Mouse (Mus musculus): ENCODE results near the gene Nanos1.
A peak's percentile ranks its signal among the peaks of the same experiment; 100 is the strongest.

The Nanos1 gene

GRCm38 (mm10) chr19:60788214-60788960 lies 32.6 kb downstream of the Nanos1 start:
- no peak for DNase-seq (ENCODE audit: low read depth, low spot score)

DNA sequence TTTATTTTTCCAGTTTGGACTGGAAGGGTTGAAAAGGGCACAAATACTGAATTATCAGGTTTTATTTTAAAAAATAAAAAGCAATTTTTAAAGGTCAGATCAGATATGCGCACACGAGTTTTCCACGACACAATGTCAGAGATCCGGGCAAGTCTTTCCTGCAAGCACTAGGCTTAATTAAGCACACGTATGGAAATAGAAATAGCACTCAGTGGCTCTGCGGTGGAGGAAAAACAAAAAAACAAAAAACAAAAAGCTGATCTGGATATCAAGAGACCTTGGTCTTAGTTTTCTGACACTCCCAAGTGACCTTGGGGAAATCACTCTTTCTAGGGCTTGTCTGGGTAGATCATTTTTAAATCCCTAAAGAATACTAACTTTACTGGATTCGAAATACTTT lies 33.7 kb downstream of the Nanos1 start:
- no peak for DNase-seq (ENCODE audit: low read depth, low spot score)

DNA sequence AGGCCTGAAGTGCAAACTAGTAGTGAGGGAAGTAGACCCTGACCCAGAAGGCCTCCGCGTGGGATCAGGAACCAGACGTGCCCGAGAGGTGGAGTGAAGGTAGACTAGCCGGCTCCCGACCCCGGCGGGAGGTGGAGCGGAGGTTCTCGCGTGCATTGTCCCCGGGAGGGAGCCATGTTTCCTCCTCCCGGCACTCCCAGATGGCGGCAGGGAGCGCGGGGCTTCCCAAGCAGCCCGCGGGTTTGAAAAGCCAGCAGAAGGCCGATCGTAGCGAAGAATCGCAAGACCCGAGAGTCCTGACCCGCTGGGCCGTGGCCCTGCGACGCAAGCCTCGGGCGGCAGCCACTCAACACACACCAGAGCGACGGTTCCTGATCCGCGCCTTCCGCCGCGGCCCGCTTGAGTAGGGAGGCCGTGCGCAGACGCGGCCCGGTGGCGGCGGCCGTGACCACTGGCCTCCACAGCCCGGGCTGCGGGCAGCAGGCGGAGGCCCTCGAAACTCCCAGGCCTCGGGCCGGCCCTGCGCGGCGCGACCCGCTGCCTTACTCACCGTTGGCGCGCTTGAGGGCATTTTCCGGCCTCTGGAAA lies 34.2 kb downstream of the Nanos1 start:
- no peak for DNase-seq (ENCODE audit: low read depth, low spot score)

DNA sequence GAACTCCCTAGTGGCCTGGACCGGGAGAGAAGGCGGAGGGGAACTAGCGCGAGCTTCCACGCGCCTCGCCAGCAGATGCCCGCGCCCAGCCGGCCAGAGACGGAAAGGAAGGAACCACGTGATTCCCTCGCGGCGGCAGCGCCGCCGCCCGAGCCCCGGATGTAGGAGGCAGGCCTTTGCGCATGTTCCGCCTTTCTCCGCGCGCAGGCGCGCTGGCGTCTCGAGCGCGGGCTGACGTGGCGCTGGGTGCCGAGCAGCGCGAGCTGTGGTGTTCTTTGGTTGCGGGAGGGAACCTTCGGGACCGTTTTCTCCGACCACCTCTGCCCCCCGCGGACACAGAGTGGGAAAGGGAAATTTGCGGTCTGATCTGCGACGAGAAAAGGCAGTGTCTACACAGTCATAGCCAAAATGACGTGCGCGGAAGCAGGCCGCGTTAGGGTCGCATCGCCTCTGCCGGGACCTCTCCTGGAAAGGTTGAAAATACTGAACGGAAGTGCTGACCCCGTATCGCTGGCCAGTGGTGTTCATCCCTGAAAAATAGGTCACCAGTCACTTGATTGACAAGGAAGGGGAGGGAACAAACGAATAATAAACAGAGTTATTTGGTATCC lies 34.9 kb downstream of the Nanos1 start, which contains the start of gene Eif3a:
Gene Eif3a, minus strand, starts transcription at position 108 of the 611 bp plus-strand sequence.
- DNase-seq (ENCODE audit: low read depth, low spot score) = peak; percentile 87

- no peak for DNase-seq (ENCODE audit: low read depth, low spot score)
These were observed 35.4 kb downstream of the Nanos1 start for GRCm38 (mm10) chr19:60791164-60791563.

DNA sequence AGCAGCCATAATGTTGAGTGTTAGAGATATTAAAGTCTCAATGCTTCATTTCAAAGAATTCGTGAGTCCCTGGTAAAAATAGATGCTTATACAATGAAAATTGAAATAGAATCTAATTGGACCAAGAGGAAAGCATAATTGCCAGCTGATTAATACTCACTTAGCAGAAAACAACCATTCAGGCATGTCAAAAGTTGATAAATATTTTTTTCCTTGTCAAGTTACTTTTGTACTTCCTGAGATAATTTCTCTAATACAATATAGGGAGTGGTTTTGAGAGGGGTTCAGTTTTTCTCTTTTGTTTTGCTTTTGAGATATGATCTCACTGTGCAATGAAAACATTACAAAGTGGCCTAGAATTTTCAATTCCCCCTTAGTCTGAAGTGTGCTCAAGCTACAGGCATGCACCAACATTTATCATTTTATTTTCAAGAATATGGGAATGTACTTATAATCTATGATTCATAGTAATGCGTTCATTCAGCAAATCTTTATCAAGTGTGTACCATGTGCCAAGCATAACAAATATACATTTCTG lies 37.5 kb downstream of the Nanos1 start:
- no peak for DNase-seq (ENCODE audit: low read depth, low spot score)

- no peak for DNase-seq (ENCODE audit: low read depth, low spot score)
These were observed 39.5 kb downstream of the Nanos1 start for GRCm38 (mm10) chr19:60795244-60795643.

DNA sequence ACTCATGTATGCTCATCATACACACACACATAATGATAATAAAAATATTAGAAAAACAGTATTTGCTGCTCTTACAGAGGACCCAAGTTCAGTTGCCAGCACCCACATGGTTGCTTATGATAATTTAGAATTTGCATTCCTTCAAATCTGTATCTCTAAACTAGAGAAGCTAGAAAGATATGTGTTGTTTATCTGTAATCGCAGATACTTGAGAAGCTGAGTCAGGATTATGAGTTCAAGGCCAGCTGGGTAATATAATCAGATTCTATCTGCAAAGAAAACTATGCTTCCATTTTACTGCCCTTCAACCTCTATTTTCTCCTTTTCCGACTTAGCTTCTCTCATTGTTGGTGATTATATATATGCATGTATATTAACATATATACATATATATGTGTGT lies 41.6 kb downstream of the Nanos1 start:
- DNase-seq (ENCODE audit: low read depth, low spot score) = no peak

DNA sequence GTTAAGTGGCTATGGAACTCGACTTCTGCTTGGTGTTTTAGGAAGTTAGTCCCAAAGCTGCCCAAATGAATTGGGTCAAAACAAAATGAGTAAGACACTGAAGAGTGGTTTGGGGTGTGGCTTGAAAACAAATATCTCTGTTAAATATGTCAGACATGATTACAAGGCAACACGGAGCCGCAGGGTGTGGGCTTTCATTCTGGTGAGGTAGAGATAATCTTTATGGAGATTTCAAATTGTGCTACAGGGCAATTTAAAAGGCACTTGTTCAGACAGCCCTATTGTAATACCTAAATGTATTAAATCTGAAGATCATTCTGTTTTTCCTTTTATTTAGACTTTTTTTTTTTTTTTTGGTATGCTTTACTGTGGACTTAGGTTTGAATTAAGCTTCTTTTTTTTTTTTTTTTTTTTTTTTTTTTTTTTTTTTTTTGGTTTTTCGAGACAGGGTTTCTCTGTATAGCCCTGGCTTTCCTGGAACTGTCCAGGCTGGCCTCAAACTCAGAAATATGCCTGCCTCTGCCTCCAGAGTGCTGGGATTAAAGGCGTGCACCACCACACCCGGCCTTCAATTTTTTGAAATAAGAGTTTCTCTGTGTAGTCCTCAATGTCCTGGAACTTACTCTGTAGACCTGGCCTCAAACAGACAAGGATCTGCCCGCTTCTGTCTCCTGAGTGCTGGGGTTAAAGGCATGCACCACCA lies 44.2 kb downstream of the Nanos1 start:
- no peak for DNase-seq (ENCODE audit: low read depth, low spot score)

- no peak for DNase-seq (ENCODE audit: low read depth, low spot score)
These were observed 49.1 kb downstream of the Nanos1 start for GRCm38 (mm10) chr19:60804903-60805302.

All from retina, adult 2 months (tissue).